Mouse (Mus musculus) brain, embryonic 18.5 days (tissue): ENCODE measurements at regions not wholly inside any gene's neighbourhood (a gene's known extent, or its start where the extent isn't known, plus 50 kb on each side); places are given as distances from the start of the nearest gene placed in this dataset.
"Not testable (repeated sequence)": the region's sequence is repeated elsewhere in the genome, so short reads cannot be mapped to it uniquely, and the experiment has no call there.

Experiments
- DNase-seq: peaks from one replicate; pipeline ENCODE4 v3.0.0-alpha.2; 2012; ENCODE audit warnings: low read depth, low spot score

GRCm38 (mm10) chr13:72266174-72266768, 302.7 kb upstream of the Irx1 start:
- no peak for DNase-seq

- no peak for DNase-seq
Observed at GRCm38 (mm10) chr13:72280343-72280742, 316.8 kb upstream of the Irx1 start.

GRCm38 (mm10) chr13:72280871-72281270, 317.3 kb upstream of the Irx1 start:
- DNase-seq, result no peak

GRCm38 (mm10) chr13:72282764-72283163, 319.2 kb upstream of the Irx1 start:
- DNase-seq, result no peak

- DNase-seq, result no peak
Observed at GRCm38 (mm10) chr13:72283701-72284100, 320.2 kb upstream of the Irx1 start.

GRCm38 (mm10) chr13:72286301-72286700, 322.8 kb upstream of the Irx1 start:
- no peak for DNase-seq

- no peak for DNase-seq
Observed at GRCm38 (mm10) chr13:72288381-72289092, 325.0 kb upstream of the Irx1 start.

- DNase-seq, result no peak
Observed at GRCm38 (mm10) chr13:72289093-72289501, 325.6 kb upstream of the Irx1 start.

- no peak for DNase-seq
Observed at GRCm38 (mm10) chr13:72292361-72292760, 328.8 kb upstream of the Irx1 start.

GRCm38 (mm10) chr13:72293059-72293694, 329.7 kb upstream of the Irx1 start:
- DNase-seq, result no peak

- no peak for DNase-seq
Observed at GRCm38 (mm10) chr13:72298264-72298870, 330.3 kb upstream of the Irx2 start.

- no peak for DNase-seq
Observed at GRCm38 (mm10) chr13:72299660-72300059, 329.0 kb upstream of the Irx2 start.

- no peak for DNase-seq
Observed at GRCm38 (mm10) chr13:72301114-72301513, 327.5 kb upstream of the Irx2 start.

- DNase-seq, result no peak
Observed at GRCm38 (mm10) chr13:72301841-72302240, 326.8 kb upstream of the Irx2 start.

GRCm38 (mm10) chr13:72302436-72303125, 326.0 kb upstream of the Irx2 start:
- no peak for DNase-seq

GRCm38 (mm10) chr13:72303126-72303760, 325.4 kb upstream of the Irx2 start:
- no peak for DNase-seq

- no peak for DNase-seq
Observed at GRCm38 (mm10) chr13:72324041-72324690, 304.5 kb upstream of the Irx2 start.

- not testable (repeated sequence) for DNase-seq
Observed at GRCm38 (mm10) chr13:72326201-72326600, 302.4 kb upstream of the Irx2 start.

- DNase-seq, result no peak
Observed at GRCm38 (mm10) chr13:72345647-72346133, 282.9 kb upstream of the Irx2 start.

GRCm38 (mm10) chr13:72346207-72346943, 282.2 kb upstream of the Irx2 start:
- DNase-seq, result no peak
